Mouse (Mus musculus): ENCODE results near the gene Sphkap.
A peak's percentile ranks its signal among the peaks of the same experiment; 100 is the strongest.

Gene Sphkap

DNA sequence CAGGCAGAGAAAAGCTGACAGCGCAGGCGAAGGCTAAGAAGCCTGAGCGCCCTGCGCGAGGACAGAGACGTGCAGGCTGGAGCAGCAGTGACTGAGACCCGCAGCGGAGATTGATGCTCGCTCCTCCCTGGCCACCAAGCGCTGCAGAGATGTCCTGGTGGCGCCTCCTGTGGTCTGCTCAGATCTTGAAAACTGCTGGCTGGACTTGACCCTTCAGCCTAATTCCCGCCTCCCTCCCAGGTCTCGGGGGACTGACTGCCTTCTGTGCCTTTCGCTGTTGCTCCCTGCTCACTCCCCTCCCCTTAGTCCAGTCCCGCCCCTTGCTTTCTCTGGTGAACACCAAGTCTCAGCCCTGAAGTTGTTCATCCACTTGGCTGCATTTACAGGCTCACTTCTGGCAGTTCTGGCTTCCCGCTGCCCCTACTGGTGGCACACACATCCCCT, at the start of gene Sphkap:
Gene Sphkap, minus strand, starts transcription at position 180 of the 444 bp plus-strand sequence.
- DNase-seq (ENCODE audit: low spot score): peak; percentile 52

DNA sequence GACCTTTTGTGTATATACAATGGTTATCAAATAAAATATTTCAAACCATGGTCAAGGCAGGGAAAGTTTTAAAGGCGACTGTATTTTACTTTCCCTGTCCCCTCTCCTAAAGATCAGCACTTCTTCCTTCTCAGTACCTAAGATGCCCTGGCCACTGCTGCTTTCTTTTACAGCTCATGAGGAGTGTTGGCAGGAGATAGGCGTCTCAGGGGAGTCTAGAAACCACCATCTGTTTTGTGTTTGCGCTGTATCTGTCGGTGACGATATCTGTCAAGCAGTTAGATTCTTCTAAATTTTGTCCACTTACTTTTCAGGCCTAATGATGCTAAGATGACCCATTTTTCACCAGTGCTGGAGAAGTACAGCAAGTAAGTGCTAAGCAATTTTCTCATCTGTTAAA, 43.3 kb upstream of the Sphkap start:
- no peak for DNase-seq (ENCODE audit: low spot score)

DNA sequence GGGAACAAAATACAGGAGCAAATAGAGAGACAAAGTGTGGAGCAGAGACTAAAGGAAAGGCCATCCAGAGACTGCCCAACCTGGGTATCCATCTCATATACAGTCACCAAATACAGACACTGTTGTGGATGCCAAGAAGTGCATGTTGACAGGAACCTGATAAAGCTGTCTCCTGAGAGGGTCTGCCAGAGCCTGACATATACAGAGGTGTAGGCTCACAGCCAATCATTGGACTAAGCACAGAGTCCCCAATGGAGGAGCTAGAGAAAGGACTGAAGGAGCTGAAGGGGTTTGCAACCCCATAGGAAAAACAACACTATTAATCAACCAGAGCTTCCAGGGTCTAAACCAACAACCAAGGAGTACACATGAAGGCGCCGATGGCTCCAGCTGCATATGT, 32.4 kb upstream of the Sphkap start:
- no peak for DNase-seq (ENCODE audit: low spot score)

DNA sequence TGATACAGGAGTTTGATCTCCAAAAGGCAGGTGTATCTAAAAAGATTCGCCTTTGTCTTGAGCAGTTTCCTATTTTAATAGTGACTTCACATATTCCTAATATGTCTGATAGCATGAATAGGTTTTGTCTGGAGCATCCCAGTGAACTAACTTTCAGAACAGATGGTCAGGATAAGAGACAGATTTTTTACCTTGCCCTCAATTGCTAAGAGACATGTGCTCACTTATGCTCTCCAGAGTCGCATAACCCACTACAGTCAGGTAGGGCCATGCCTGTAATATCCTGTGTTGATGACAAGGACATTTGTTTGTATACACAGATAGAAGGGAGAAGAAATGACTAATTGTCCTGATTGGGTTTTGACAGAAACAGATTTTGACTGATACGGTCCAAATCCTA, 25.9 kb upstream of the Sphkap start:
- DNase-seq (ENCODE audit: low spot score): no peak

DNA sequence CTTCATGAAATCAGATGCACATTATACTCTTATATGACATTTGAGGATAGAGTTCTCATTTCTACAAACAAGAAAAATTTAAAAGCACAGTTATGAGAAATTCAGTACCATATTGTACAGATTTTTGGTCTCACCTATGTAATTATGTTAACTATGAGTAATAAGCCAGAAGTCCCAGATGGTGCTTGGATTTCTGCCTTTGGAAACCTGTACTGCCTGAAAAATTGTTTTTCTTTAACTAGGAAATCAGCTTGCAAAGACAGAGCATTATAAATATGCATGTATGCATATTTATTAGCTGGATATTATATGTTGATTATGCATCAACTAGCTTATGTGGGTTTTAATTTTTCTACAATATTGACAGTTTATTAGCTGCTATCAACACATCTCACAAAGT, 21.9 kb upstream of the Sphkap start:
- peak; percentile 39 for DNase-seq (ENCODE audit: low spot score)

DNA sequence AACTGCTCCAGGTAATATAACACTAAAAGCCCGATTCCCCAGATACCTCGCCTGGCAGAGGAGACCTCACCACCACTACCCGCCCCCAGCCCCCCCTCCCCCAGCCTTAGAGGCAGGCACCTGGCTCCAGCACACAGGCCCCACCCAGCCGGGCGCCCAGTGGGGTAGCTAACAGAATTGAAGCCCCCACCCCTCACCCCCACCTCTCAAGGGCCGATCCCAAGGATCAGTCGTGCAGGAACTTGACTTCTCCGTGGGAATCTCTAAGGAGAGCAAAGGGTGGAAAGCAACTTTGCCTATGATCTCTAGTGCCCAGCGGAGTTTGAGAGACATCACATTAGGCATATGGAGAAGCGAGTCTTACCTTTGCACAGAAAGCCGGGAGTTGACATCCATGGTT, 384 bp downstream of the Sphkap start:
- DNase-seq (ENCODE audit: low spot score): no peak

DNA sequence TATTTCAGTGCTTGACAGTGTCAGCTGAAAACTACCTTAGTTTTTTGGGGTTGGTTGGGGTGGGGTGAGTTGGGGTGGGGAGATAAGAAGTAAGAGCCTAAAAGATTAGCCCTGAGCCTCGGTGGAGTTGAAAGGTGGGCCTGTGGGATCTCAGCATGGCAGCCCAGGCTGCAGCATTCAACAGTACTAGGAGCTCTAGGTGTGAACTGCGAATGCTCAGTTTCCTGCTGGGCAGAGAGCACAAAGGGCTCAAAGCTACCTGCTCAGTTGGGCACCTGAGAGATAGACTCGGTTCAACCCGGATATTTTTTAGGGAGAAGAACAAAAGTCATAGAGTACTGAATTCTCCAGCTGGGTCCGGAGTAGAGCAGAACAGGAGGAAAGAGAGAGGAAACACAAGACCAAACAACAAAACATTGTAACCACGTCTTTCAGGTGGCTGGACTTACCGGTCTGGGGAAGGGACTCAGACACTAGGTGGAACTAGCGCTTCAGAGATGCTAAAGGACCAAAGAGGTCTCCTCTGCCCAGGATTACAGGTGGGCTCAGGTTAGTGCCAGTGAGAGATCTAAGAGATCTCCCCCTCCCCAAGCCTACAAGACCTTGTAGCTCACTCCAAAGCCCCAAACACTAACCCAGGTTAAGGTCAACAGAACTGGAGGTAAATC, 984 bp downstream of the Sphkap start:
- DNase-seq (ENCODE audit: low spot score): peak; percentile 15

DNA sequence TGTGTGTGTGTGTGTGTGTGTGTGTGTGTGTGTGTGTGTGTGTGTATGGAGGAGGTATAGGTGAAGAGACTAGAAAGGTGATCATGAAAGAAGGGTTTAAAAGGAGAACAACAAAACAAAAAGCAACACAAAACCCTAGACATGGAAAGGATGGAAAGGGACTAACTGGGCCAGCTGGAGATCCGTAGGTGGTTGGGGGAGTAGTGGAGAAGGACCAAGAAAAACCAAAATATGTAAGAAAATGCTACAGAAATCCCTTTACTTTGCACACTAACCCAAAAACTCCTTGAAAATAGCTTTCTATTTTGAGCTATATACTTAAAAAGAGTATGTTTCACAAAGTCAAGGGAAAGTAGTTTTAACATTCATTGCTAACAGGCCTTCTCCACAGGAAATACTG, 6.9 kb downstream of the Sphkap start:
- no peak for DNase-seq (ENCODE audit: low spot score)

DNA sequence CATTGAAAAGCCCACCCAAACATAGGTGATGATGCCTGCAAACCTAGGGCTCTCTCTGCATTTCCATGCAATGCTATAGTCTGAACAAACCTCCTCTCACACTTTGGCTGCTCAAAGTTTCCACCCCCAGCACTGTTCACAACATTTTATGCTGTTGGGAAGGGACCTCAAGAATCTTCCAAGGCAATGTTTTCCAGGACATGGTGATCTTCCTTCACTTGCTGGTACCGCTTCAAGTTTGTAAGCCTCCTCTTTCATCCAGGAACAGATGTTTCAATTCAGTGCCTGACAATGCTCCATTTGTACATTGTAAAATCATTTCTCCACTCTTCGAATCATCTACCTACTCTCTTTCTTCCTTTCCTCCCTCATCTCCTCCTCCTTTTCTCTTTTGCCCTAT, 11.7 kb downstream of the Sphkap start:
- no peak for DNase-seq (ENCODE audit: low spot score)

DNA sequence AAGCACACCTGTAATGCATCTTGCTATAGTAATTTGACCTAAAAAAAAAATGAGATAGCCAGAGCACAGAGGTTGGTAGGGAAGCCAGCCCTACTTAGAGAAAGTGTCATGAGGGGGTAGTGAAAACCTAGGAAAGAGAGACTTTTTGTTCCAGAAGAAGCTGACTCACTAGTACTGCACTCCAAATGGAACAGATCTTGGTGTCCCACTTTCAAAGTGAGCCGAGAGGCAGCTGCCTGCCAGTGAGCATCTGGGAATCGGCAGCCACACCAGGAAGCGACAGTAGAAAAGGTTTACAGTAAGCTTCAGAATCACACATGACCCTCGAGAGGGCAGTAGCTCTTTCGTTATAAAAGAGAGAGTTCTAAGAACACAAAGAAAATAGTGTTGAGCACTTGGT, 12.4 kb downstream of the Sphkap start:
- no peak for DNase-seq (ENCODE audit: low spot score)

DNA sequence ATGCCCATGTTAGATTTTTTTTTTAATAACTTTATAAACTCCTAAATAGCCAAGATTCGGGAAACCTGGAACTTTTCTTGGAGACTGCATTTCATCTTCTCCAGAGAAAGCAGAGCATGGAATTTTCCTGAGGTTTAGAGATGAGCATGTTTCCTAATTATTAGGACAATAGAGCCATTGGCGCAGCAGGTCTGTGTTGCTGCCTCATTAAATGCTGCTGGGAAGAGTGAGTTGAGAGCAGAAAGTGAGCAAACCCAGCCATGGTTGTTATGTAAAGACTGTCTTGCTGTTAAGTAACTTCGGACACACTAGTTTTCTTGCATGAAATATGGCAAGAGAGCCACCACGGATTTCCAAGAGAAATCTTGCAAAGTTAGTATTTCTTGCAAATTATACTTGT, 18.6 kb downstream of the Sphkap start:
- DNase-seq (ENCODE audit: low spot score): no peak

DNA sequence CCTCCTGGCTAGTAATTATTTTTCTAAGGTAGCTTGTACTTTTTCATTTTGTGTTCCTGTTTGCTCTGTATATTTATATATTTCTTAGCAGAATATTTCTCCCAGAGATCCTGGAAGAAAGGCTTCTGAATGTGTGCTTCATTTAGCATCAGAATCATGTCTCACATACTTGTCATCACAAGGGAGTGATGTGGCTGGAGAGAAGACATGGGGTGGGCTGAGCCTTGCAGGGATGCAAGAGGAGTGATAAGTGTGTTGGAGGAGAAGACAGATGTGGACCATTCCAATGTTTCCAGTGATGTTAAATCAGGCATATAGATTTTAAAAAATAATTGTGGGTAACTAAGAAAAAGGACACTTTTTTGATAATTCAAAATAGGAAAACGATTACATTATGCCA, 30.6 kb downstream of the Sphkap start:
- DNase-seq (ENCODE audit: low spot score): no peak

DNA sequence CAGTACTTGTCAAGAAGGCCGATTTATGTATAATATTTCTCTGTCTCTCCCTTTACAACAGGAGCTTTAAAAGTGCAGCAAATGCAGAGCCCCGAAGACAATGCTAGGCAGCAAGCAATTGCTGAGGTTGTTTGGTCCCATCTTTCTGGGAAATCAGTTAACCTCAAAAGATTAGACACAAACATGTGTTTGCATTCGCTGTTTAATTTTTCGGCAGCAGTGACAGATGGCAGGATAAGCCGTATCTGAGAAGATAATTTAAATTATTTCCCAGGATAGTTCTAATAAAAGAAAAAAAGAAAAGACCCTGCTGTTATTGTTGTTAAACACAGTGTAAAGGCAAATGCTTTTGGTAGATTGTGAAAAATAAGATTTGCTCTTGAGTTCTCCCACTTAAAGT, 41.5 kb downstream of the Sphkap start:
- no peak for DNase-seq (ENCODE audit: low spot score)

DNA sequence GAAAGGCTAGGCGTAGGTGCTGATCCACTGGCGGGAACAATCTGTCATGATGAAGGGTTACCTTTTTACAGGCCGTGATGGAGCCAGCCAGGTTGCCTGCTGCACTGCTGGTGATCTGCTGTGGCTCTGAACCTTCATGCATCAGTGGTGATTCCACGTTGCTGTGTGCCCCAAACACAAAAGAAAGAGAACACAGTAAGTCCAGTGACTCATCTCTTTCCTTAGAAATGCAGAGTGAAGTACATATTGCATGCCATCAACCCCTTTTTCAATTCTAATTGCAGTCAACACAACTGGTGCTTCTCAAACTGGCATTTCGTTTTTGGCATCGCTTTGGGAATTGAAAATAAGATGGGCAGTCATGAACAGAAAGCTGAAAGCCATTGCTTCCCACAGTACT, 45.8 kb downstream of the Sphkap start:
- DNase-seq (ENCODE audit: low spot score): no peak

DNA sequence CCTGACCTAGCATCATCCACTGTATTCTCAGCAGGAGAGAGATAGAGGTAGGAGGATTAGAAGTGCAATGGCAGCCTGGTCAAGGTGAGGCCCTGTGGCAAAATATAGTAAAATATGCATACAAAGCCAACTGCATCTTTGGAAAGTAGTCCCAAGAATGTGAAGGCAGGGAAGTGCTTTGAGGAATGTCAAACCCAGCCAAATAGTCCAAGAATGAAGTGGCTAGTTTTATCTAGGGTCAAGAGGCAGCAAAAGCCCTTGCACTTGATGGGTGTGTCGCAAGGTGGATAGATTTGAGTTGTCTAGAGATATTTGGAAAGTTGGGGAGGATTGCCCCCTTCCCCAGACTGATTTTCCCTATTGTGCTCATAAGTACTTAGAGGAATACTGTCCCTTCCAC, 61.5 kb downstream of the Sphkap start:
- no peak for DNase-seq (ENCODE audit: low spot score)

DNA sequence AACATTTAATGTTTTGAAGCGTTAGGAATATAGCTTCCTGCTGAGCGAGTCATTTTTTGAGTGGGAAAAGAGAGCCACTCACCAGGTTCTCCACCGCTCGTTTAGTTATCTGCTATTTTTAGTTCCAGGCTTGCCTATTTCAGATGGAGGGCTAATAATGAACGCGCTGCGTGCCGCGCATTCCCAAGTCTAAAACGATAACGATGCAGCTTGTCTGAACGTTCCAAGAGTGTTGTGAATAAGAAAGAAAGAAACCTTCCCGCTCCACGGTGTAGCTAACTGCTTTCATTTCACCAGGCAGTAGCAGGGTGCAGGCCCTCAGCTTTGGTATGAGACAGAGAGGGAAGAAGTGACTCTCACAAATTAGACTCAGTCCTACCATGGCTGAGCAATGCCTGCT, 62.4 kb downstream of the Sphkap start:
- peak; percentile 24 for DNase-seq (ENCODE audit: low spot score)

DNA sequence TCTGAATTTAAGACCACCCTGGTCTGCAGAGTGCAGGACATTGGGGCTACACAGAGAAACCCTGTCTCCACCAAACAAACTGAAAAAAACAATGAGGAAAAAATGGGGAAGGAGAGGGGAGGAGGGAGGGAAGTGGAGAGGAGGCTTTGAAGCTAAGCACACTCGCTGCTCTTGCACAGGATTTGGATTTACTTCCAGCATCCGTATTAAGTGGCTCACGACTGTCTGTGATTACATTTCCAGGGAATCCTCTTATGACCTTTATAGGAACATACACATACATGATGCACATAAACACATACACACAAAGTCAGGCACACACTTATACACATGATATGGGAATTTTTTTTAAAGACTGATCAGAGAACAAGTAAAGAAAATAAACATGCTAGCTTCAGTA, 62.9 kb downstream of the Sphkap start:
- DNase-seq (ENCODE audit: low spot score): no peak

DNA sequence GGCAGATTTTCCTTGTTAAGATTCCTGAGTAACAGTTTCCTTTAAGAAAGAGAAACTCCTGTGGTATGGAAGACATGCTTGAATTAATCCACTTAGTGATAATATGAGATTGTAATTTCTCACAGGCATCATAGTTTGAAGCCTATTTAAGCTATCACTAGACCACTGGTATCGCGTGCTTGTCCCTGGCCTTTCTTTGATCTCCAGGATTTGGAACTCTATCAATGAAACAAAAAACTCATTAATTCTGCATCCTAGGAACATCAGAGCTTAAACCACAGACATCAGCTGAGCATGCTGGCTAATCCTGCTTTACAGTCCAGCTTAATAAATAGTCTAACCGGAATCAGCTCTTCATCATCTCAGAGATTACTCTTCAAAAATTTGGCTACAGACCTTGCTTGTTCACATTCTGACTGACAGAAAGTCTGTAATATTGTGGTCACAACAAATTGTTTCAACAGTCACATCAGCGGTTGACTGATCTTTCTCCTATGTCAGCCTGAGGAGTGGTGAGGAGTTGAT, 65.2 kb downstream of the Sphkap start:
- no peak for DNase-seq (ENCODE audit: low spot score)

DNA sequence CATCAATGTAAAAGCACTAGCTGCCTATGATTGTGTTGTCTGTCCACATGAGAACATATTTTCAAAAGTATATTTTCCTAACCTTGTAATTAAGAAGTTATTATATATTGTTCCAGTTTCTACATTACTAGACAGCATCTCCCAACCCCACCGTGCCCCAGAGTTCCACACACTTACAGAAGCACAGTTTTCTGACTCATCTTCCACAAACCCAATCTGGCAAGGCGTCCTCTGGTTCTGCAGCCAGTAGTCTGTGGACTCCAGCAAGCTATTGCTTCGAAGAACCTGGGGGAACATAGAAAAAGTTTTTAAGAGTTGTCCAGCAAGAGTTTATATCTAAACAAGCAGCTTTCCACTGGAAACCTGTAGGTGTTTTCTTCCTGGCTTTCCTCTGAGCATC, 68.6 kb downstream of the Sphkap start:
- no peak for DNase-seq (ENCODE audit: low spot score)

DNA sequence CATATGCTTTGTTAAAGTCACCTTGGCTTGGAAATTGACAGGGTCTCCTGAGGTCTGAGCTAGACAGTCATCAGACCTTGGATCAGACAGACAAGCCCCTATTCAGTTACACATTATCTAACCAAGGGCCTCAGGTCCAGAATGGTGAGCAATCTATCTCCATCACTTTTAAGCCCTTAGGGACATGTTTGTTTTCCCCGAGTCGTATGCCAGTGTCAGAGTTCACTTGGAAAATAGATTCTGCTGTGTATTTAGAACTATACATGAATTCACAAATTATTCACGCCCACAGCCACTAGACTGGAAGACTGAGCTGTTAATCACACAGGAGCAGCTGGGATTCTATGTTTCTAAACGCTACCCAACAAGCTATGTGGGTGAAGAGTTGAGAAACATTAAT, 91.1 kb downstream of the Sphkap start:
- no peak for DNase-seq (ENCODE audit: low spot score)

DNA sequence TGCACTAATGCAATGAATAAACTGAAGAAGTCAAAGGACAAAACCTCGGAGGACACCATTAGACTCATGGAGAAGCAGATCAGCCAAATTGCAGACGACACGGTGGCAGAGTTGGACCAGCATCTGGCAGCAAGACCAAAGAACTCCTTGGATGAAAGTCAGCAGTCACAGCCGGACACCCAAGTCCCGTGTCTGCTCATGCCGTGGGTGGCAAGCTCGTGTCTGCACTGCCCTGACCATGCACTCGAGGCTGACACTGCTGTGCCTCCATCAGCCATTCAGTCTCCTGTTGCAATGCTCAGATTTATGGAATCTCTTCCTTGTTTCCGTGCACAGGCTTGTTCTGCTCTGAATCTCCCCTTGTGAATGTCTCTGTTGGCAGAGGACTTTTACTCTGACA, 92.9 kb downstream of the Sphkap start:
- no peak for DNase-seq (ENCODE audit: low spot score)

DNA sequence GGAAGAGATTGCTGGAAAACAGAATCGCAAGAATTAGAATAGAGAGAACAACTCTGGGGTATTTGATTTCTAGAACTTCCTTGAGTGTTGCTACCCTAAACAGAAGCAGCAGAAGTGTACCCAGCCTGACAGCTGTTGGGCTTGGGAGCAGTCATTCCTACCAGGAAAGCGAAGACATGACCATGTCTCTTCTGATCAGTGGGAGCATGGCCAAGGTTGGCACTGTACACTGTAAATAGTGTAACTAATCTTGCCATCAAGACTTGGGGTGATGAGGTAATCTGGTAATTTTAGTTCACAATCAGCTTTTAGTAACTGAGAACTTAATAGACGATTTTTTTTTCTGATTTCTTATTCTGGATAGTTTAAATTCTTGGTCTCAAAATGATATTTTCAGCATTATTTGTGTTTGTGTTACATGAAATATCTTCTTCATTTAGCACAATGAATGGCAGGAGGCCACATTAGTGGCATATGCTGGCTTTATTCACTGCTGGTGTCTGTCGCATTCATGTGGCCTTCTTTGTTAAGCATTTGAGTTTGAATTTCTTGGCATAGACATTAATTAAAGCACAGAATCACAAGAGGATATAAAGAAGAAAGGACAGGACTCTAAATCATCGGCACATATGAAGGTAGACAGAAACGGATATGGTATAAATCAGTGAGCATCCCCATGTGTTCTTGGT, 96.2 kb downstream of the Sphkap start:
- DNase-seq (ENCODE audit: low spot score): no peak

DNA sequence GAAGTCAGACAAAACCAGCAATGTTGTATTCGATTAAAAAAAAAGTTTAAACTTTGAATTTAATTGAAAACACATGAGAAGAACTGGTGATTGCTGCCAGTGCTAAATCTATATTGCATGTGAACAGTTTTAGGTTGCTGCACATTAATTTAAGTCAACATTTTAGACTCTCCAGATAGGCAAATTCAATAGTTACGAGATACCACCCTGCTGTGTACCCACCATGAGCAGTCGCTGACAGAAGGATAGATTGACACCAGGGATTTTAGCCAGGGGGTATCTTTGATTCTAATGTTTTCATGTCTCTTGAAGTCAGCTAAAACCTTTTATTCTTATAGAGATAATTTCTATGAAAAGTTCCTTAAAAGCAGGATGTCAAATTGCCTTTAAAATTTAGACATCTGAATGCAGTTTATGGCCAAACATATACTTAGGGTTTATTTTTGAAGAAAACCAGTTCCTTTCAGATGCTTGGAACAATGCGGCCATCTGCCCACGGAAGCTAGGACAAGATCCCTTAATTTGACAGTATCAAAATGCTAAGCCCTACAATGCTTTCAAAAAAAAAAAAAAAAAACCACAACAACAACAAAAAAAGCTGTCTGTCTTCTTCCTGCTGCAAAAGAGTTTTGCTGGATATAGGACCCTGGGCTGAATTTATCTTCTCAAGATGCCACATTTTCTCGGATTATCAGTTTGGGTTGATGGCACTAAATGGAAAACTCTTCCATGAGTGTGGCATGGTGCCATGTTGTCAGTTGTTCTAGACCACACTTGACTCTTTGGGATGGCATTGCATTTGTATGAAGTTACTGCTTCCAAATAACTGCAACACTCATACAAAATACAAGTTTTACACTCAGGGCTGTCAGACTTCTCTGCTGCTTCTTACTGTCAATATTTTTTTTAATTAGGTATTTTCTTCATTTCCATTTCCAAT, 110.6 kb downstream of the Sphkap start:
- no peak for DNase-seq (ENCODE audit: low spot score)

Data from layer of hippocampus, adult 11-12 months (tissue).